8 mouse cellular contexts compared by ENCODE assay signal in genomic region chrX:102005141-102005641, GRCm38 (mm10).
DNase-seq lines count a peak whose midpoint lies in the region; ATAC-seq lines count a peak whose summit lies in the region.

No protein-coding gene starts in this region.

- peak overlapping the region; percentile 51 for H3K4me2 ChIP-seq in embryonic facial prominence, embryonic 12.5 days (replicated peaks)
- peak overlapping the region; percentile 63 for H3K4me2 ChIP-seq in hindbrain, embryonic 16.5 days (ENCODE audit: low read length)

- peak overlapping the region; percentile 27 for H3K4me3 ChIP-seq in embryonic facial prominence, embryonic 12.5 days
- peak overlapping the region; percentile 40 for H3K4me3 ChIP-seq in hindbrain, embryonic 16.5 days (ENCODE audit: low read length)
- H3K4me3 ChIP-seq in midbrain, embryonic 10.5 days: peak overlapping the region; percentile 50

- H3K9ac ChIP-seq in embryonic facial prominence, embryonic 12.5 days: peak overlapping the region; percentile 36; the same call in 1 of the 2 replicates
- H3K9ac ChIP-seq in hindbrain, embryonic 16.5 days (ENCODE audit: low read depth, low read length): peak overlapping the region; percentile 51

- DNase-seq in left cerebral cortex, adult 8-10 months (ENCODE audit: low spot score in 2 of 2): peak; percentile 21
- no peak for DNase-seq in left cerebral cortex, adult 9 months (ENCODE audit: low spot score in 2 of 2)
- DNase-seq in midbrain, embryonic 10.5 days (ENCODE audit: low spot score): peak; percentile 23
- no peak for DNase-seq in layer of hippocampus, adult 9-10 months (ENCODE audit: low spot score)
- DNase-seq in layer of hippocampus, adult 18-20 months (ENCODE audit: low spot score in 2 of 2): no peak
- DNase-seq in thymus, postnatal 36 days: no peak

- H3K36me3 ChIP-seq in embryonic facial prominence, embryonic 12.5 days: no peaks in the 10 kb centered on the region
- no peaks in the 10 kb centered on the region for H3K36me3 ChIP-seq in hindbrain, embryonic 16.5 days (ENCODE audit: control insufficient read depth, insufficient read depth, low read length)
- H3K36me3 ChIP-seq in midbrain, embryonic 10.5 days: no peaks in the 10 kb centered on the region

- H3K9me3 ChIP-seq in embryonic facial prominence, embryonic 12.5 days: no peaks in the 10 kb centered on the region
- no peaks in the 10 kb centered on the region for H3K9me3 ChIP-seq in hindbrain, embryonic 16.5 days (ENCODE audit: control insufficient read depth, low read length)
- H3K9me3 ChIP-seq in midbrain, embryonic 10.5 days (replicated peaks): no peaks in the 10 kb centered on the region

- H3K4me1 ChIP-seq in embryonic facial prominence, embryonic 12.5 days: peaks cover 21% of the 10 kb centered on the region; the same call in 1 of the 2 replicates
- H3K4me1 ChIP-seq in hindbrain, embryonic 16.5 days (ENCODE audit: control insufficient read depth, insufficient read depth, low read depth, low read length): peaks cover 2% of the 10 kb centered on the region; the same call in 1 of the 2 replicates
- peaks cover 33% of the 10 kb centered on the region for H3K4me1 ChIP-seq in midbrain, embryonic 10.5 days

- peak overlapping the region; percentile 69 for H3K27ac ChIP-seq in embryonic facial prominence, embryonic 12.5 days
- no peak overlapping the region for H3K27ac ChIP-seq in hindbrain, embryonic 16.5 days (ENCODE audit: low read depth, low read length)
- H3K27ac ChIP-seq in midbrain, embryonic 10.5 days (replicated peaks): peak overlapping the region; percentile 67

- 5% methylated on average over 10 of the region's 10 CpGs for WGBS in embryonic facial prominence, embryonic 12.5 days
- 16% methylated on average over 6 of the region's 10 CpGs for WGBS in hindbrain, embryonic 16.5 days
- 18% methylated on average over 10 of the region's 10 CpGs for WGBS in midbrain, embryonic 10.5 days

- H3K27me3 ChIP-seq in embryonic facial prominence, embryonic 12.5 days: peaks cover 46% of the 10 kb centered on the region
- peaks cover 9% of the 10 kb centered on the region; the same call in 1 of the 2 replicates for H3K27me3 ChIP-seq in hindbrain, embryonic 16.5 days (replicated peaks; ENCODE audit: control insufficient read depth, insufficient read depth, low read length)
- H3K27me3 ChIP-seq in midbrain, embryonic 10.5 days (ENCODE audit: low read depth, poor library complexity, severe bottlenecking): peaks cover 100% of the 10 kb centered on the region

- ATAC-seq in embryonic facial prominence, embryonic 12.5 days (ENCODE audit: insufficient number of reproducible peaks, insufficient read depth, low FRiP score, low TSS enrichment): peak; percentile 69
- ATAC-seq in hindbrain, embryonic 16.5 days: peak; percentile 13; the same call in 1 of the 2 replicates

Comparison
In these comparisons a context has a peak if more than half of its experiments do, and no peak if none do; other contexts are left out.
1. DNase-seq: peak in left cerebral cortex, adult 8-10 months (2 of 2) and midbrain, embryonic 10.5 days (single experiment); none in left cerebral cortex, adult 9 months (0 of 2), layer of hippocampus, adult 9-10 months (single experiment), layer of hippocampus, adult 18-20 months (0 of 2) and thymus, postnatal 36 days (0 of 2).
2. Peak in every context shown above with its lines, with median percentiles within 50 percentile points of each other: H3K4me3 ChIP-seq.